In genomic region chr9:65292421-65292820, GRCm38 (mm10) we compare ENCODE assay signal across 19 mouse cellular contexts. TPM values are rescaled to one million over a fixed set of nuclear protein-coding genes. Genes with fewer than 3 reads are reported as not detected.
DNase-seq lines count a peak whose midpoint lies in the region; ATAC-seq and TF ChIP-seq lines count a peak whose summit lies in the region.
"Had no signal": no experiment of that assay in that cellular context is flagged by ENCODE, and none has a peak within 500 bp of the region (broad histone marks: within the 10 kb centered on the region; RNA-seq: fewer than 3 reads in every experiment).

No protein-coding gene starts in this region.

- H3K4me3 ChIP-seq in intestine, embryonic 15.5 days (replicated peaks): no peak overlapping the region
- H3K4me3 ChIP-seq in intestine, embryonic 16.5 days (ENCODE audit: low read length): no peak overlapping the region
- no peak overlapping the region for H3K4me3 ChIP-seq in liver, embryonic 15.5 days (replicated peaks)
- H3K4me3 ChIP-seq in layer of hippocampus, adult 2 months: no peak overlapping the region
- H3K4me3 ChIP-seq: left cerebral cortex, adult 2 months had no signal

- H3K9me3 ChIP-seq in intestine, embryonic 15.5 days: no peaks in the 10 kb centered on the region
- no peaks in the 10 kb centered on the region for H3K9me3 ChIP-seq in intestine, embryonic 16.5 days (ENCODE audit: control insufficient read depth, low read length)
- H3K9me3 ChIP-seq in liver, embryonic 15.5 days (replicated peaks): no peaks in the 10 kb centered on the region
- H3K9me3 ChIP-seq: hindbrain, embryonic 15.5 days; limb, embryonic 12.5 days; lung, embryonic 15.5 days had no signal

- H3K27ac ChIP-seq in intestine, embryonic 15.5 days: no peak overlapping the region
- H3K27ac ChIP-seq in intestine, embryonic 16.5 days (ENCODE audit: low read length): no peak overlapping the region
- H3K27ac ChIP-seq in liver, embryonic 15.5 days (replicated peaks): no peak overlapping the region; the same call in 1 of the 2 replicates
- no peak overlapping the region for H3K27ac ChIP-seq in layer of hippocampus, adult 2 months
- H3K27ac ChIP-seq: left cerebral cortex, adult 2 months had no signal

- DNase-seq in adrenal gland, adult 2 months: peak; percentile 43
- no peak for DNase-seq in adrenal gland, adult 18-20 months (ENCODE audit: low spot score in 2 of 2)
- DNase-seq in c-Kit-negative CD71-positive TER-119-positive erythroid progenitor cells, embryonic 14.5 days (ENCODE audit: low read depth, low spot score): peak; percentile 24
- DNase-seq in cerebellum, adult 8-10 months: no peak
- DNase-seq in layer of hippocampus, adult 2 months (ENCODE audit: low spot score in 2 of 2): no peak
- DNase-seq: cerebellum, adult 9-10 months; forebrain, postnatal 0 days; gastrocnemius, postnatal 10 days; kidney, adult 18-20 months; kidney, postnatal 10 days; midbrain, embryonic 14.5 days; thymus, postnatal 36 days had no signal

- peaks cover 8% of the 10 kb centered on the region for H3K4me1 ChIP-seq in intestine, embryonic 15.5 days (replicated peaks)
- 0 out of 2 replicates have a peak, but pooled peaks cover 4% of the 10 kb centered on the region for H3K4me1 ChIP-seq in intestine, embryonic 16.5 days (ENCODE audit: control insufficient read depth, insufficient read depth, low read length)
- H3K4me1 ChIP-seq in liver, embryonic 15.5 days (replicated peaks): peaks cover 40% of the 10 kb centered on the region

- ATAC-seq in intestine, embryonic 15.5 days: no peak
- ATAC-seq in intestine, embryonic 16.5 days: no peak
- ATAC-seq in liver, embryonic 15.5 days (ENCODE audit: insufficient read depth): no peak
- ATAC-seq: forebrain, postnatal 0 days had no signal

- 93% methylated on average over 3 of the region's 3 CpGs for WGBS in intestine, embryonic 15.5 days
- WGBS in intestine, embryonic 16.5 days: 84% methylated on average over 3 of the region's 3 CpGs
- 65% methylated on average over 3 of the region's 3 CpGs for WGBS in liver, embryonic 15.5 days (ENCODE audit: insufficient replicate concordance)

- H3K9ac ChIP-seq in intestine, embryonic 15.5 days: no peak overlapping the region
- no peak overlapping the region for H3K9ac ChIP-seq in intestine, embryonic 16.5 days (ENCODE audit: low read depth, low read length)
- H3K9ac ChIP-seq in liver, embryonic 15.5 days: no peak overlapping the region

- no peak for TF ChIP-seq CTCF in layer of hippocampus, adult 2 months (conservative IDR thresholded peaks at IDR 0.05)

- H3K27me3 ChIP-seq in intestine, embryonic 15.5 days (replicated peaks): no peaks in the 10 kb centered on the region
- H3K27me3 ChIP-seq in intestine, embryonic 16.5 days (replicated peaks; ENCODE audit: control insufficient read depth, insufficient read depth, low read length): no peaks in the 10 kb centered on the region
- H3K27me3 ChIP-seq in liver, embryonic 15.5 days: no peaks in the 10 kb centered on the region
- H3K27me3 ChIP-seq: hindbrain, embryonic 15.5 days; limb, embryonic 12.5 days; lung, embryonic 15.5 days had no signal

- no peaks in the 10 kb centered on the region for H3K36me3 ChIP-seq in intestine, embryonic 15.5 days
- H3K36me3 ChIP-seq in intestine, embryonic 16.5 days (ENCODE audit: control insufficient read depth, insufficient read depth, low read length): no peaks in the 10 kb centered on the region
- H3K36me3 ChIP-seq in liver, embryonic 15.5 days (replicated peaks): peaks cover 10% of the 10 kb centered on the region; the same call in 1 of the 2 replicates

- H3K4me2 ChIP-seq in intestine, embryonic 15.5 days (replicated peaks): 0 out of 2 replicates have a peak overlapping the region, but pooled peaks have one; percentile 57
- no peak overlapping the region for H3K4me2 ChIP-seq in intestine, embryonic 16.5 days (ENCODE audit: low read depth, low read length)
- peak overlapping the region; percentile 87; the same call in 1 of the 2 replicates for H3K4me2 ChIP-seq in liver, embryonic 15.5 days

RNA-seq across cellular contexts. Expression of gene Clpx, which starts 1.6 kb away (rescaled TPM):
- total RNA-seq in adrenal gland, adult 2 months (2021): 10 to 100 TPM; 56.3 to 75.6 TPM
- polyA plus RNA-seq in adrenal gland, adult 2 months (2012; rRNA removed): 20.2 and 26.2 TPM in 2 replicates
- total RNA-seq in adrenal gland, adult 18-20 months (2021): 10 to 100 TPM; 66.7 to 75.1 TPM
- 45.8 and 48.5 TPM in 2 replicates for polyA plus RNA-seq in intestine, embryonic 15.5 days (2015; fragmentation: Nextera tagmentation; extraction: Ambion mirVana)
- polyA plus RNA-seq in intestine, embryonic 16.5 days (2015; fragmentation: Nextera tagmentation; extraction: Ambion mirVana): 46.6 and 49.7 TPM in 2 replicates
- 33.3 and 35.9 TPM in 2 replicates for polyA plus RNA-seq in liver, embryonic 15.5 days (2015; fragmentation: Nextera tagmentation; extraction: Ambion mirVana)
- total RNA-seq in layer of hippocampus, adult 2 months (2021): 10 to 100 TPM; 32.6 to 35.8 TPM

RNA-seq across cellular contexts. Expression of gene Cilp, which starts 27.4 kb away (rescaled TPM):
- total RNA-seq in adrenal gland, adult 2 months (2021): 1 to 10 TPM; 4.6 to 8.5 TPM
- polyA plus RNA-seq in adrenal gland, adult 2 months (2012; rRNA removed): 2.3 and 3.7 TPM in 2 replicates
- 1 to 10 TPM; 3.1 to 5.9 TPM for total RNA-seq in adrenal gland, adult 18-20 months (2021)
- polyA plus RNA-seq in intestine, embryonic 15.5 days (2015; fragmentation: Nextera tagmentation; extraction: Ambion mirVana): 1.5 and 1.8 TPM in 2 replicates
- polyA plus RNA-seq in intestine, embryonic 16.5 days (2015; fragmentation: Nextera tagmentation; extraction: Ambion mirVana): 1.7 and 2.0 TPM in 2 replicates
- 0.15 and 0.17 TPM in 2 replicates for polyA plus RNA-seq in liver, embryonic 15.5 days (2015; fragmentation: Nextera tagmentation; extraction: Ambion mirVana)
- total RNA-seq in layer of hippocampus, adult 2 months (2021): under 1 TPM in 1 of 2 experiments, not detected in 1; 0.26 TPM

RNA-seq across cellular contexts. Expression of gene Pdcd7, which starts 53.5 kb away (rescaled TPM):
- 10 to 100 TPM; 14.2 to 16.8 TPM for total RNA-seq in adrenal gland, adult 2 months (2021)
- polyA plus RNA-seq in adrenal gland, adult 2 months (2012; rRNA removed): 22.7 and 31.9 TPM in 2 replicates
- 10 to 100 TPM; 18.0 to 18.6 TPM for total RNA-seq in adrenal gland, adult 18-20 months (2021)
- 8.7 TPM in 2 replicates for polyA plus RNA-seq in intestine, embryonic 15.5 days (2015; fragmentation: Nextera tagmentation; extraction: Ambion mirVana)
- polyA plus RNA-seq in intestine, embryonic 16.5 days (2015; fragmentation: Nextera tagmentation; extraction: Ambion mirVana): 3.4 and 3.5 TPM in 2 replicates
- polyA plus RNA-seq in liver, embryonic 15.5 days (2015; fragmentation: Nextera tagmentation; extraction: Ambion mirVana): 3.3 and 3.6 TPM in 2 replicates
- 10 to 100 TPM; 29.2 to 30.8 TPM for total RNA-seq in layer of hippocampus, adult 2 months (2021)

Comparison
In these comparisons a context has a peak if more than half of its experiments do, and no peak if none do; other contexts are left out.
1. DNase-seq: peak in adrenal gland, adult 2 months (single experiment) and c-Kit-negative CD71-positive TER-119-positive erythroid progenitor cells, embryonic 14.5 days (single experiment); none in adrenal gland, adult 18-20 months (0 of 2), cerebellum, adult 8-10 months (single experiment) and layer of hippocampus, adult 2 months (0 of 2).